24 mouse cellular contexts compared by ENCODE assay signal in the genomic region with DNA sequence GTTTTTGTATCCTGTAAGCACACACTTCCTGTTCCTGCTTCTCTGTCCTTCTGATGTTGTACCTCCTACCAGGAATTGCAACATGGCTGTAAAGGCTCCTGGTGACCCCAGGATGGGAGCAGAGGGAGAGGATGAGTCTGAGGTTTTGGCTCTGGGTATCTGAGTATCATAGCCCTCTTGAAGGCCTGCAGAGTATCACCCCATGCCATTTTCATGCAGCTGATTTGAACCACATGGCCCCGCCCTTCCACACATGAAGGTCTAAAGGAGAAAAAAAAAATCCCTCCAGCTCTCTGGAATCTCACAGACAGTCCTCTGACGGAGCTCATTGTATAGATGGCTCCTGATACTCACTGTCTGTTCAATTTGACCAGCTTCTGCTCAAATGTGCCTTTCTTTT. TPM values are rescaled to one million over a fixed set of nuclear protein-coding genes. Genes with fewer than 3 reads are reported as not detected.
DNase-seq lines count a peak whose midpoint lies in the region; ATAC-seq and TF ChIP-seq lines count a peak whose summit lies in the region.
"Had no signal": no experiment of that assay in that cellular context is flagged by ENCODE, and none has a peak within 500 bp of the region (broad histone marks: within the 10 kb centered on the region; RNA-seq: fewer than 3 reads in every experiment).

No protein-coding gene starts in this region.

- 0 out of 2 replicates have a peak overlapping the region, but pooled peaks have one; percentile 12 for H3K27ac ChIP-seq in forebrain, embryonic 10.5 days
- H3K27ac ChIP-seq in forebrain, embryonic 15.5 days (replicated peaks), result no peak overlapping the region
- H3K27ac ChIP-seq in liver, embryonic 11.5 days (ENCODE audit: low read depth, low read length), result peak overlapping the region; percentile 89
- no peak overlapping the region for H3K27ac ChIP-seq in hindbrain, embryonic 13.5 days
- H3K27ac ChIP-seq: embryonic facial prominence, embryonic 12.5 days; forebrain, embryonic 12.5 days; hindbrain, embryonic 14.5 days; midbrain, embryonic 12.5 days had no signal

- no peak for ATAC-seq in forebrain, embryonic 15.5 days (replicated peaks)
- no peak for ATAC-seq in G1E (ENCODE audit: extremely low read depth, insufficient number of reproducible peaks, low FRiP score, poor library complexity, severe bottlenecking)
- no peak for ATAC-seq in liver, embryonic 11.5 days (replicated peaks; ENCODE audit: low FRiP score)
- 0 out of 2 replicates have a peak, but pooled peaks have one; percentile 13 for ATAC-seq in megakaryocyte, adult 5-6 weeks (ENCODE audit: poor library complexity, severe bottlenecking)
- ATAC-seq in hindbrain, embryonic 13.5 days (ENCODE audit: low FRiP score), result no peak
- ATAC-seq: Patski had no signal

- H3K4me2 ChIP-seq in forebrain, embryonic 15.5 days (replicated peaks), result no peak overlapping the region
- H3K4me2 ChIP-seq in liver, embryonic 11.5 days, result peak overlapping the region; percentile 54
- H3K4me2 ChIP-seq in hindbrain, embryonic 13.5 days, result no peak overlapping the region
- H3K4me2 ChIP-seq: embryonic facial prominence, embryonic 12.5 days; forebrain, embryonic 12.5 days; hindbrain, embryonic 14.5 days; midbrain, embryonic 12.5 days had no signal

- H3K9me3 ChIP-seq in forebrain, embryonic 10.5 days, result no peaks in the 10 kb centered on the region
- H3K9me3 ChIP-seq in forebrain, embryonic 15.5 days, result no peaks in the 10 kb centered on the region
- no peaks in the 10 kb centered on the region for H3K9me3 ChIP-seq in G1E (replicated peaks)
- no peaks in the 10 kb centered on the region for H3K9me3 ChIP-seq in liver, embryonic 11.5 days (ENCODE audit: control insufficient read depth, low read length)
- no peaks in the 10 kb centered on the region for H3K9me3 ChIP-seq in hindbrain, embryonic 13.5 days
- H3K9me3 ChIP-seq: embryonic facial prominence, embryonic 12.5 days; forebrain, embryonic 12.5 days; midbrain, embryonic 12.5 days had no signal

- no peak overlapping the region for H3K4me3 ChIP-seq in forebrain, embryonic 10.5 days
- no peak overlapping the region for H3K4me3 ChIP-seq in forebrain, embryonic 15.5 days
- H3K4me3 ChIP-seq in G1E (ENCODE audit: low read depth, low read length), result peak overlapping the region; percentile 58; the same call in 1 of the 2 replicates
- no peak overlapping the region for H3K4me3 ChIP-seq in liver, embryonic 11.5 days (ENCODE audit: low read depth, low read length)
- H3K4me3 ChIP-seq in hindbrain, embryonic 13.5 days, result no peak overlapping the region
- H3K4me3 ChIP-seq: embryonic facial prominence, embryonic 12.5 days; forebrain, embryonic 12.5 days; midbrain, embryonic 12.5 days; myocyte had no signal

- WGBS in forebrain, embryonic 10.5 days, result 87% methylated on average over 2 of the region's 2 CpGs
- 79% methylated on average over 2 of the region's 2 CpGs for WGBS in forebrain, embryonic 15.5 days
- WGBS in liver, embryonic 11.5 days, result 71% methylated on average over 2 of the region's 2 CpGs
- WGBS in hindbrain, embryonic 13.5 days, result 80% methylated on average over 2 of the region's 2 CpGs

- H3K4me1 ChIP-seq in forebrain, embryonic 10.5 days, result peaks cover 21% of the 10 kb centered on the region
- H3K4me1 ChIP-seq in forebrain, embryonic 15.5 days, result peaks cover 12% of the 10 kb centered on the region
- H3K4me1 ChIP-seq in G1E (ENCODE audit: insufficient read depth, low read depth, low read length), result peaks cover 80% of the 10 kb centered on the region
- peaks cover 66% of the 10 kb centered on the region for H3K4me1 ChIP-seq in liver, embryonic 11.5 days (replicated peaks; ENCODE audit: control insufficient read depth, insufficient read depth, low read length)
- H3K4me1 ChIP-seq in hindbrain, embryonic 13.5 days (replicated peaks), result peaks cover 4% of the 10 kb centered on the region

- DNase-seq in forebrain, embryonic 10.5 days (ENCODE audit: extremely low spot score, low spot score), result no peak
- DNase-seq in G1E (ENCODE audit: low spot score), result no peak
- no peak for DNase-seq in liver, embryonic 11.5 days (ENCODE audit: low spot score)
- DNase-seq in urinary bladder, postnatal 10 days (ENCODE audit: low spot score), result no peak
- no peak for DNase-seq in right cerebral cortex, postnatal 14 days
- DNase-seq: cerebellum, adult 11-12 months; kidney, adult 18-20 months; kidney, postnatal 25 days; right cerebral cortex, postnatal 25 days; thymus, adult 2 months had no signal

- no peak for TF ChIP-seq CTCF in G1E (IDR thresholded peaks at IDR 0.05; ENCODE audit: low read depth, low read length)

- H3K9ac ChIP-seq in forebrain, embryonic 15.5 days (replicated peaks), result no peak overlapping the region
- H3K9ac ChIP-seq in liver, embryonic 11.5 days (ENCODE audit: low read depth, low read length), result peak overlapping the region; percentile 15; the same call in 1 of the 2 replicates
- H3K9ac ChIP-seq in hindbrain, embryonic 13.5 days, result no peak overlapping the region
- H3K9ac ChIP-seq: embryonic facial prominence, embryonic 12.5 days; forebrain, embryonic 12.5 days; hindbrain, embryonic 14.5 days; midbrain, embryonic 12.5 days had no signal

- no peaks in the 10 kb centered on the region for H3K27me3 ChIP-seq in forebrain, embryonic 10.5 days (ENCODE audit: poor library complexity, severe bottlenecking)
- no peaks in the 10 kb centered on the region for H3K27me3 ChIP-seq in forebrain, embryonic 15.5 days
- H3K27me3 ChIP-seq in G1E (ENCODE audit: insufficient read depth, low read length), result no peaks in the 10 kb centered on the region
- no peaks in the 10 kb centered on the region for H3K27me3 ChIP-seq in liver, embryonic 11.5 days (replicated peaks; ENCODE audit: control insufficient read depth, insufficient read depth, low read length)
- no peaks in the 10 kb centered on the region; the same call in 1 of the 2 replicates for H3K27me3 ChIP-seq in hindbrain, embryonic 13.5 days
- H3K27me3 ChIP-seq: embryonic facial prominence, embryonic 12.5 days; forebrain, embryonic 12.5 days; midbrain, embryonic 12.5 days; Patski had no signal

- peaks cover 49% of the 10 kb centered on the region for H3K36me3 ChIP-seq in forebrain, embryonic 10.5 days (replicated peaks)
- H3K36me3 ChIP-seq in forebrain, embryonic 15.5 days, result 0 out of 2 replicates have a peak, but pooled peaks cover 10% of the 10 kb centered on the region
- peaks cover 90% of the 10 kb centered on the region for H3K36me3 ChIP-seq in G1E (replicated peaks)
- peaks cover 3% of the 10 kb centered on the region; the same call in 1 of the 2 replicates for H3K36me3 ChIP-seq in liver, embryonic 11.5 days (ENCODE audit: control insufficient read depth, insufficient read depth, low read length)
- H3K36me3 ChIP-seq in hindbrain, embryonic 13.5 days, result peaks cover 21% of the 10 kb centered on the region

RNA-seq across cellular contexts. Expression of a gene that starts 11.1 kb away (rescaled TPM):
- 26.5 and 26.8 TPM in 2 replicates for polyA plus RNA-seq in forebrain, embryonic 10.5 days (2016; fragmentation: Nextera tagmentation; extraction: Ambion mirVana)
- polyA plus RNA-seq in forebrain, embryonic 15.5 days (2015; fragmentation: Nextera tagmentation; extraction: Ambion mirVana), result 22.1 and 24.8 TPM in 2 replicates
- total RNA-seq in G1E (2014; fragmentation: Nextera tagmentation), result 78.5 and 86.9 TPM in 2 replicates
- total RNA-seq in G1E (2017), result 78.7 and 111 TPM in 2 replicates
- polyA plus RNA-seq in G1E (2012), result 34.9 and 39.8 TPM in 2 replicates
- polyA plus RNA-seq in liver, embryonic 11.5 days (2014; fragmentation: Nextera tagmentation; extraction: Ambion mirVana), result 43.8 and 46.9 TPM in 2 replicates
- 45.8 and 48.6 TPM in 2 replicates for total RNA-seq in megakaryocyte, adult 5-6 weeks (2015)
- total RNA-seq in megakaryocyte, adult 5-6 weeks (2017), result 103 and 116 TPM in 2 replicates
- polyA plus RNA-seq in hindbrain, embryonic 13.5 days (2015; fragmentation: Nextera tagmentation; extraction: Ambion mirVana), result 21.3 and 23.7 TPM in 2 replicates

RNA-seq across cellular contexts. Expression of a gene that starts 22.2 kb away (rescaled TPM):
- polyA plus RNA-seq in forebrain, embryonic 10.5 days (2016; fragmentation: Nextera tagmentation; extraction: Ambion mirVana), result 2.7 and 3.9 TPM in 2 replicates
- polyA plus RNA-seq in forebrain, embryonic 15.5 days (2015; fragmentation: Nextera tagmentation; extraction: Ambion mirVana), result 5.2 and 5.9 TPM in 2 replicates
- total RNA-seq in G1E (2014; fragmentation: Nextera tagmentation) (7.1 and 7.9 TPM in 2 replicates), G1E (2017) (16.7 and 20.9 TPM in 2 replicates)
- polyA plus RNA-seq in G1E (2012), result 7.9 TPM in 2 replicates
- 9.7 and 9.8 TPM in 2 replicates for polyA plus RNA-seq in liver, embryonic 11.5 days (2014; fragmentation: Nextera tagmentation; extraction: Ambion mirVana)
- 6.2 and 8.3 TPM in 2 replicates for total RNA-seq in megakaryocyte, adult 5-6 weeks (2015)
- total RNA-seq in megakaryocyte, adult 5-6 weeks (2017), result 9.6 and 10.2 TPM in 2 replicates
- polyA plus RNA-seq in hindbrain, embryonic 13.5 days (2015; fragmentation: Nextera tagmentation; extraction: Ambion mirVana), result 4.8 and 6.4 TPM in 2 replicates

RNA-seq across cellular contexts. Expression of a gene that starts 34.1 kb away (rescaled TPM):
- polyA plus RNA-seq in forebrain, embryonic 10.5 days (2016; fragmentation: Nextera tagmentation; extraction: Ambion mirVana), result not detected in 2 replicates
- not detected in 2 replicates for polyA plus RNA-seq in forebrain, embryonic 15.5 days (2015; fragmentation: Nextera tagmentation; extraction: Ambion mirVana)
- not detected in 2 replicates for total RNA-seq in G1E (2014; fragmentation: Nextera tagmentation)
- not detected in 2 replicates for total RNA-seq in G1E (2017)
- not detected in 2 replicates for polyA plus RNA-seq in G1E (2012)
- not detected in 2 replicates for polyA plus RNA-seq in liver, embryonic 11.5 days (2014; fragmentation: Nextera tagmentation; extraction: Ambion mirVana)
- total RNA-seq in megakaryocyte, adult 5-6 weeks (2015), result not detected in 2 replicates
- not detected in 2 replicates for total RNA-seq in megakaryocyte, adult 5-6 weeks (2017)
- not detected in 2 replicates for polyA plus RNA-seq in hindbrain, embryonic 13.5 days (2015; fragmentation: Nextera tagmentation; extraction: Ambion mirVana)
- total RNA-seq: adrenal gland, adult 18-20 months; liver, adult 2 months had no signal
- polyA plus RNA-seq: embryonic facial prominence, embryonic 12.5 days; forebrain, embryonic 12.5 days; gonadal fat pad, adult 2 months; heart, embryonic 16.5 days; liver, adult 2 months; midbrain, embryonic 12.5 days; myocyte; Patski had no signal

RNA-seq across cellular contexts. Expression of a gene that starts 40.4 kb away (rescaled TPM):
- polyA plus RNA-seq in forebrain, embryonic 10.5 days (2016; fragmentation: Nextera tagmentation; extraction: Ambion mirVana), result 0.16 TPM in 1 of 2 replicates, not detected in the other
- polyA plus RNA-seq in forebrain, embryonic 15.5 days (2015; fragmentation: Nextera tagmentation; extraction: Ambion mirVana), result 0.20 TPM in 1 of 2 replicates, not detected in the other
- not detected in 2 replicates for total RNA-seq in G1E (2014; fragmentation: Nextera tagmentation)
- not detected in 2 replicates for total RNA-seq in G1E (2017)
- not detected in 2 replicates for polyA plus RNA-seq in G1E (2012)
- not detected in 2 replicates for polyA plus RNA-seq in liver, embryonic 11.5 days (2014; fragmentation: Nextera tagmentation; extraction: Ambion mirVana)
- not detected in 2 replicates for total RNA-seq in megakaryocyte, adult 5-6 weeks (2015)
- not detected in 2 replicates for total RNA-seq in megakaryocyte, adult 5-6 weeks (2017)
- 0.12 and 0.30 TPM in 2 replicates for polyA plus RNA-seq in hindbrain, embryonic 13.5 days (2015; fragmentation: Nextera tagmentation; extraction: Ambion mirVana)
- total RNA-seq: adrenal gland, adult 18-20 months; layer of hippocampus, postnatal 10 days; liver, adult 2 months had no signal
- polyA plus RNA-seq: embryonic facial prominence, embryonic 12.5 days; forebrain, embryonic 12.5 days; heart, embryonic 16.5 days; hindbrain, embryonic 14.5 days; liver, adult 2 months; myocyte; Patski; thymus, adult 2 months had no signal

Comparison
In these comparisons a context has a peak if more than half of its experiments do, and no peak if none do; other contexts are left out.
1. H3K27ac ChIP-seq: peak in forebrain, embryonic 10.5 days (single experiment) and liver, embryonic 11.5 days (single experiment); none in forebrain, embryonic 15.5 days (single experiment) and hindbrain, embryonic 13.5 days (single experiment).